Mouse (Mus musculus) neural tube, postnatal 0 days (tissue): ENCODE data around the gene Slc17a1. TPM values are rescaled to one million over a fixed set of nuclear protein-coding genes. Genes with fewer than 3 reads are reported as not detected.

Experiments
- microRNA-seq: library from miRNA; unstranded; fragments of <30 nt; microRNA quantifications from one replicate; pipeline ENCODE4, GENCODE M21; 2016
- polyA plus RNA-seq: library from polyadenylated mRNA; unstranded; fragments of >200 nt; fragmentation: Nextera tagmentation; extraction: Ambion mirVana; gene quantifications from 2 replicates; pipeline ENCODE4 v1.2.1, GENCODE M21; 2015

The Slc17a1 gene
- not detected in 2 replicates for polyA plus RNA-seq

GRCm38 (mm10) chr13:23867405-23867804, at the start of gene Slc17a1:
Slc17a1 (plus strand) TSS chr13:23867750.

GRCm38 (mm10) chr13:23839308-23839707, 28.2 kb upstream of the Slc17a1 start, which contains the start of gene Slc17a3:
Slc17a3 (plus strand) TSS chr13:23839434.

GRCm38 (mm10) chr13:23914376-23915167, 47.0 kb downstream of the Slc17a1 start, which contains the start of gene Slc17a4:
Slc17a4 (minus strand) TSS chr13:23915009.

GRCm38 (mm10) chr13:23933421-23934210, 66.1 kb downstream of the Slc17a1 start, which contains the start of gene Hist1h2ba:
Hist1h2ba (minus strand) TSS chr13:23934156.

GRCm38 (mm10) chr13:23934211-23934520, 66.6 kb downstream of the Slc17a1 start, which contains the start of gene Hist1h2aa:
Hist1h2aa (plus strand) TSS chr13:23934462.

Small RNAs within 50 kb of the gene (microRNA-seq; reads per million reads assigned to microRNA genes)
- gene Gm44344, result not detected

Other genes with a start within 250 kb of the Slc17a1 start
- gene Hist1h2be, start 246.6 kb upstream of the Slc17a1 start, polyA plus RNA-seq, result 0.80 and 0.89 TPM in 2 replicates
- 7.7 and 9.3 TPM in 2 replicates for gene Hist1h1e, start 245.2 kb upstream of the Slc17a1 start, polyA plus RNA-seq
- gene Hist1h2ac, start 183.8 kb upstream of the Slc17a1 start, polyA plus RNA-seq, result 0.19 and 0.41 TPM in 2 replicates
- gene Hist1h2bc, start 183.6 kb upstream of the Slc17a1 start, polyA plus RNA-seq, result 37.8 and 45.4 TPM in 2 replicates
- gene Hist1h1t, start 171.9 kb upstream of the Slc17a1 start, polyA plus RNA-seq, result not detected in 2 replicates
- 2.4 and 3.7 TPM in 2 replicates for gene Hist1h4c, start 169.3 kb upstream of the Slc17a1 start, polyA plus RNA-seq
- gene Hfe, start 156.9 kb upstream of the Slc17a1 start, polyA plus RNA-seq, result 6.6 and 7.2 TPM in 2 replicates
- 16.4 and 22.5 TPM in 2 replicates for gene Hist1h1c, start 128.9 kb upstream of the Slc17a1 start, polyA plus RNA-seq
- gene Hist1h3c, start 122.1 kb upstream of the Slc17a1 start, polyA plus RNA-seq, result not detected in 2 replicates
- gene Hist1h2bb, start 121.0 kb upstream of the Slc17a1 start, polyA plus RNA-seq, result 0.62 TPM in 1 of 2 replicates, not detected in the other
- gene Hist1h2ab, start 116.6 kb upstream of the Slc17a1 start, polyA plus RNA-seq, result 2.7 and 4.7 TPM in 2 replicates
- gene Hist1h3b, start 115.5 kb upstream of the Slc17a1 start, polyA plus RNA-seq, result 0.58 TPM in 1 of 2 replicates, not detected in the other
- gene Hist1h4b, start 110.7 kb upstream of the Slc17a1 start, polyA plus RNA-seq, result 1.2 TPM in 1 of 2 replicates, not detected in the other
- gene Hist1h4a, start 106.5 kb upstream of the Slc17a1 start, polyA plus RNA-seq, result 0.54 TPM in 1 of 2 replicates, not detected in the other
- gene Hist1h3a, start 105.4 kb upstream of the Slc17a1 start, polyA plus RNA-seq, result 0.66 and 0.94 TPM in 2 replicates
- 0.50 and 0.66 TPM in 2 replicates for gene Hist1h1a, start 104.1 kb upstream of the Slc17a1 start, polyA plus RNA-seq
- not detected in 2 replicates for gene Trim38, start 97.8 kb upstream of the Slc17a1 start, polyA plus RNA-seq
- gene Slc17a2, start 60.8 kb upstream of the Slc17a1 start, polyA plus RNA-seq, result not detected in 2 replicates
- gene Slc17a3, start 28.3 kb upstream of the Slc17a1 start, polyA plus RNA-seq, result not detected in 2 replicates
- gene Slc17a4, start 47.3 kb downstream of the Slc17a1 start, polyA plus RNA-seq, result not detected in 2 replicates
- gene Hist1h2ba, start 66.4 kb downstream of the Slc17a1 start, polyA plus RNA-seq, result not detected in 2 replicates
- not detected in 2 replicates for gene Hist1h2aa, start 66.7 kb downstream of the Slc17a1 start, polyA plus RNA-seq
- 0.88 and 0.98 TPM in 2 replicates for gene Scgn, start 123.5 kb downstream of the Slc17a1 start, polyA plus RNA-seq